Mouse (Mus musculus) embryonic facial prominence, embryonic 15.5 days (tissue): ENCODE measurements around the gene Olfr1000. TPM values are rescaled to one million over a fixed set of nuclear protein-coding genes. Genes with fewer than 3 reads are reported as not detected.
"Not testable (repeated sequence)": the region's sequence is repeated elsewhere in the genome, so short reads cannot be mapped to it uniquely, and the experiment has no call there.

Experiments
- ATAC-seq: fragments of 200-750 bp; cut with Nextera tagmentation; 2 replicates; pipeline ENCODE4 v1.8.0; 2017; ENCODE audit warnings: low read depth, moderate TSS enrichment; ENCODE audit not compliant: insufficient number of reproducible peaks, low FRiP score, low TSS enrichment
- H3K27ac ChIP-seq: fragments of 300-500 bp; sonication (generic); replicated peaks from 2 replicates; pipeline ENCODE4 v1.5.1; 2015; ENCODE audit warnings: mild to moderate bottlenecking, inconsistent platforms
- H3K27me3 ChIP-seq: fragments of 300-500 bp; sonication (generic); 2 replicates; pipeline ENCODE4 v1.6.1; 2015; ENCODE audit warnings: inconsistent platforms
- H3K36me3 ChIP-seq: fragments of 300-500 bp; sonication (generic); 2 replicates; pipeline ENCODE4 v1.6.1; 2015; ENCODE audit warnings: mild to moderate bottlenecking, inconsistent platforms
- H3K4me1 ChIP-seq: fragments of 300-500 bp; sonication (generic); 2 replicates; pipeline ENCODE4 v1.6.1; 2015; ENCODE audit warnings: inconsistent platforms
- H3K4me2 ChIP-seq: fragments of 300-500 bp; sonication (generic); replicated peaks from 2 replicates; pipeline ENCODE4 v1.6.1; 2015; ENCODE audit warnings: mild to moderate bottlenecking, inconsistent platforms
- H3K4me3 ChIP-seq: fragments of 300-500 bp; sonication (generic); replicated peaks from 2 replicates; pipeline ENCODE4 v1.5.1; 2015; ENCODE audit warnings: mild to moderate bottlenecking, inconsistent platforms
- H3K9ac ChIP-seq: fragments of 300-500 bp; sonication (generic); 2 replicates; pipeline ENCODE4 v1.6.1; 2015; ENCODE audit warnings: inconsistent platforms
- H3K9me3 ChIP-seq: fragments of 300-500 bp; sonication (generic); replicated peaks from 2 replicates; pipeline ENCODE4 v1.6.1; 2016; ENCODE audit warnings: inconsistent platforms
- WGBS: fragments of 180-500 bp; shearing (Covaris S2); methylation state at CpG from one replicate; pipeline ENCODE4 v1.1.7; 2015; 5-methylcytosine and 5-hydroxymethylcytosine counted together
- polyA plus RNA-seq: library from polyadenylated mRNA; unstranded; fragments of >200 nt; fragmentation: Nextera tagmentation; extraction: Ambion mirVana; gene quantifications from 2 replicates; pipeline ENCODE4 v1.2.1, GENCODE M21; 2015

Gene Olfr1000
- polyA plus RNA-seq = not detected in 2 replicates

DNA sequence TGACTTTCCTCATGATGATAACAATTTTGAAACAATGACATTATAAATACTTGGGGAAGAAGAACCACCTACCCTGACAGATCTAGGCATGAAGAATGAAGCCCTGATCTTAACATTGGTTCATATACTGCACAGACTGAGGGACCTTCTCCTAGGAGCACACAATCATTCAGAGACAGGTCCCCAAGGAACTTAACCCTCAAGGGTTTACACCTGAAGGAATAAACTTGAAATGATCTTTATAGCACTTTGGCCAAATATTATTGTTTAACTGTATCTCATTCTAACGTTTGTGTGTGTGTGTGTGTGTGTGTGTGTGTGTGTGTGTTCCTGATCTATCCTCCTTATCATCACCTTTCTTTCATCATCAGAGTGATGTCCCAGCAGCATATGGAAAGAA is at the start of gene Olfr1000:
Gene Olfr1000, minus strand, starts transcription at position 101 of the 400 bp plus-strand sequence.
- no peak within 1 kb of the TSS for H3K4me2 ChIP-seq
- no peak for ATAC-seq
- H3K27ac ChIP-seq = no peak within 1 kb of the TSS
- H3K27me3 ChIP-seq = no peaks in the 10 kb centered on the region
- no peaks in the 10 kb centered on the region for H3K9me3 ChIP-seq
- 68% methylated on average over 1 of the region's 1 CpGs for WGBS
- no peaks in the 10 kb centered on the region for H3K36me3 ChIP-seq
- no peak within 1 kb of the TSS for H3K9ac ChIP-seq
- no peak within 1 kb of the TSS for H3K4me3 ChIP-seq
- no peaks in the 10 kb centered on the region for H3K4me1 ChIP-seq

DNA sequence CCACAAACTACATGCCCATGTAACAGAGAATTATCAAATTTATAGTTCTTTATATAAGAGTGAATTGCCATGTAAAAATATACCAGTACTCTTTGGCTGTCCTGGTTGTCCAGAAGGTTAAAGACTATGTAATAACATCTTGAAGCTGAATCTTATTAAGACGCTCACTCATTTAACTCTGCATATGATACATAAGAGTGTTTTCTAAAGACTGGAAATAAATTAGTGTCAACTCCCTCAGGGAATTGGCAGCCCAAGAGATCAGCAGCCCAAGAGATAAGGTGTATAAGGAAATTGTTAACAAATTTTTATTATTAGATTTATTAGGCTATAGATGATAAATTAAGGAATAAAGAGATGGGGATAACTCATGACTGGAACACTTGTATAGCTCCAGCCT is 38.9 kb upstream of the Olfr1000 start, which contains the start of gene Olfr1002:
Gene Olfr1002, minus strand, starts transcription at position 101 of the 400 bp plus-strand sequence.
- no peak for ATAC-seq
- Histone ChIP-seq H3K27me3 (no peaks in the 10 kb centered on the region), H3K9ac (no peak within 1 kb of the TSS), H3K9me3 (no peaks in the 10 kb centered on the region), H3K4me3 (no peak within 1 kb of the TSS), H3K36me3 (no peaks in the 10 kb centered on the region), H3K27ac (no peak within 1 kb of the TSS), H3K4me1 (no peaks in the 10 kb centered on the region), H3K4me2 (no peak within 1 kb of the TSS)
- WGBS = 90% methylated on average over 1 of the region's 1 CpGs

DNA sequence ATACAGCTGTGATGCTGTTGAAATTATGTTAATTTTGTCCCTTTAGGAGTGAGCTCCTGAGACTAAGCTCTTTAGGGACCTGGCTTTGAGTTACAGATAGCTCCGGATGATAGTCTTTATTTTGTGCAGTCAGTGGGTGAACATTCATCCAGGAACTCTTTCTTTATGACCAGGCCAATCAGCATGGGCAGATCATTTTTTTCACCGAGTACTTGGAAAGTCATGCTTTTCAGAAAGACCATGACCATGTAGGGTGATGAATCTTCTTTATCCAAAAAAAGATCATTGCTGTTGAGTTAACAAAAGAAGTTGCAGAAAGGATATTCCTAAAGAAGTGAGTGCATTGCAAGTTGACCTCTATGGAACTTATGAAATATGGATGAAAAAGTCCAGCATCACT is 23.1 kb downstream of the Olfr1000 start, which contains the start of gene Olfr998:
Gene Olfr998, plus strand, starts transcription at position 301 of the 400 bp plus-strand sequence.
- H3K9me3 ChIP-seq, H3K27me3 ChIP-seq, ATAC-seq, H3K27ac ChIP-seq, H3K4me3 ChIP-seq, H3K4me2 ChIP-seq, H3K4me1 ChIP-seq, H3K36me3 ChIP-seq, H3K9ac ChIP-seq: not testable (repeated sequence)
- WGBS = 80% methylated on average over 2 of the region's 2 CpGs

DNA sequence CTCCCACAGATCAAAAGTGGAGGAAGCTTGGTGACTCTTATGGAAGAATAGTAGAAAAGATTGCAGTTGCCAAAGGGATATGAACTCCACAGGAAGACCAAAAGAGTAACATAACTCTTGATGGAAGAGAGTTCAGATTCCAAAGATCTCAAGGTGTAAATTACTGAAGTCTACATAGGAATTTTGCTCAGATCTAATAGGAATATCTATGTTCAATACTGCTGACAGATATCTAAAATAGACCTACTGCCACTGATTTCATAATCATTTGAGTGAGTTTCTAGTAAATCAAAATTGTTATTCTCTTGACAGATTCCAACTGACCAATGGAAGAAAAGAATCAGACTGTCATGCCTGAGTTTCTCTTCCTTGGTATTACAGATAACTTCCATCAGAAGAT is 32.8 kb downstream of the Olfr1000 start, which contains the start of gene Olfr996:
Gene Olfr996, plus strand, starts transcription at position 301 of the 400 bp plus-strand sequence.
- H3K36me3 ChIP-seq = no peaks in the 10 kb centered on the region
- H3K27me3 ChIP-seq = no peaks in the 10 kb centered on the region
- no peak for ATAC-seq

DNA sequence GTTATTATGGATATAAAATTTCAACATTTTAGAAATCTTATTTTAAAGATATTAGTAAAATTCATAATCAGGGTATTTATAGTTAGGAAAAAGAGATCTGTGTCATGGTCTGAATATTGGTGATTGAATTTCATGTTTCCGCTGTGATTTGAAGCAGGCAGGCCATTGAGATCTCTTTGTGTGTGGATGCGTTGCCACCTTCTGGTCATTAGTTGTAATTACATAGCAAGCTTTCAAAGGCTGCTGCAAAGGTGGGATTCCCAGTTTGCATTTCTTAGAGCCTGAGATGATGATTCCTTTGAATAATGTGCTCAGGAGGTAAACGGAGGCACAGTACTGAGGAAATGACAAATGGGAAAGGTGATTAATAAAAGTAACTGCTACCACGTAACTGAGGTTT is 50.5 kb downstream of the Olfr1000 start:
- no peak overlapping the region for H3K9ac ChIP-seq
- WGBS = 20% methylated on average over 4 of the region's 4 CpGs

More for the DNA sequence above, 32.8 kb downstream of the Olfr1000 start, which contains the start of gene Olfr996:
- Histone ChIP-seq H3K9ac (no peak within 1 kb of the TSS), H3K4me1 (no peaks in the 10 kb centered on the region), H3K9me3 (no peaks in the 10 kb centered on the region), H3K27ac (no peak within 1 kb of the TSS), H3K4me2 (no peak within 1 kb of the TSS), H3K4me3 (no peak within 1 kb of the TSS)

DNA sequence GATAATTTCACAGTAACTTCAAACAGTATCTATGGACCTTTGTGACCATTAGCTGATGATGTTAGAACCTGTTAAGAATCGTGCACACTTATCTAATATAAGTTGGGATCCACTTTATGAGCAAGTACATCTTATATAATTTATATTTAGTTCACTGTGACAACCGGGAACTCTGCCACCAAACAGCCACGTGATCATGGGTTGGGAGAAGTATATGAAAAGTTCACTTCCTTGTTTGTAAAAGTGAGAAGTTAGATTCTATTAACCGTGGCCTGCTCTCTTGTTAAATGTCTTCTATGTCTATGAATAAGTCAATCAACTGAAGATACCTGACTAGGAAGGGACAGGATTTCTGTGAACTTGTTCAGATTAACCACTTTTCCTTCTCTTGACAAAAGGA is 51.5 kb downstream of the Olfr1000 start:
- Histone ChIP-seq H3K4me1 (no peaks in the 10 kb centered on the region), H3K4me3 (no peak overlapping the region), H3K36me3 (no peaks in the 10 kb centered on the region), H3K9me3 (no peaks in the 10 kb centered on the region), H3K9ac (no peak overlapping the region), H3K4me2 (no peak overlapping the region), H3K27ac (no peak overlapping the region), H3K27me3 (no peaks in the 10 kb centered on the region)
- 56% methylated on average over 4 of the region's 4 CpGs for WGBS
- ATAC-seq = no peak

More for the DNA sequence above, 50.5 kb downstream of the Olfr1000 start:
- H3K27me3 ChIP-seq = no peaks in the 10 kb centered on the region
- H3K4me2 ChIP-seq = no peak overlapping the region
- ATAC-seq = no peak
- H3K36me3 ChIP-seq = no peaks in the 10 kb centered on the region
- no peak overlapping the region for H3K4me3 ChIP-seq
- no peaks in the 10 kb centered on the region for H3K4me1 ChIP-seq
- no peaks in the 10 kb centered on the region for H3K9me3 ChIP-seq
- H3K27ac ChIP-seq = no peak overlapping the region

Other genes with a start within 250 kb of the Olfr1000 start
- gene Olfr988, start 248.7 kb downstream of the Olfr1000 start, polyA plus RNA-seq = not detected in 2 replicates
- gene Olfr992, start 202.4 kb downstream of the Olfr1000 start, polyA plus RNA-seq = 0.09 TPM in 1 of 2 replicates, not detected in the other
- not detected in 2 replicates for gene Olfr993, start 197.0 kb downstream of the Olfr1000 start, polyA plus RNA-seq
- gene Olfr994, start 175.5 kb downstream of the Olfr1000 start, polyA plus RNA-seq = 0.35 TPM in 1 of 2 replicates, not detected in the other
- gene Olfr995, start 168.3 kb downstream of the Olfr1000 start, polyA plus RNA-seq = not detected in 2 replicates
- gene 4833423E24Rik, start 92.9 kb downstream of the Olfr1000 start, polyA plus RNA-seq = 10.8 and 11.9 TPM in 2 replicates
- gene Olfr996, start 32.7 kb downstream of the Olfr1000 start, polyA plus RNA-seq = not detected in 2 replicates
- gene Olfr998, start 23.0 kb downstream of the Olfr1000 start, polyA plus RNA-seq = not detected in 2 replicates
- gene Olfr1002, start 38.8 kb upstream of the Olfr1000 start, polyA plus RNA-seq = 0.11 TPM in 1 of 2 replicates, not detected in the other
- not detected in 2 replicates for gene Olfr154, start 52.6 kb upstream of the Olfr1000 start, polyA plus RNA-seq
- gene Olfr1006, start 66.9 kb upstream of the Olfr1000 start, polyA plus RNA-seq = 0.13 TPM in 1 of 2 replicates, not detected in the other
- gene Olfr1008, start 77.5 kb upstream of the Olfr1000 start, polyA plus RNA-seq = not detected in 2 replicates
- gene Olfr1009, start 103.5 kb upstream of the Olfr1000 start, polyA plus RNA-seq = not detected in 2 replicates
- 0.25 TPM in 1 of 2 replicates, not detected in the other for gene Olfr1012, start 150.9 kb upstream of the Olfr1000 start, polyA plus RNA-seq
- gene Olfr1013, start 155.2 kb upstream of the Olfr1000 start, polyA plus RNA-seq = 0.12 TPM in 1 of 2 replicates, not detected in the other
- not detected in 2 replicates for gene Olfr1014, start 160.8 kb upstream of the Olfr1000 start, polyA plus RNA-seq
- 0.07 and 0.47 TPM in 2 replicates for gene Olfr1015, start 170.1 kb upstream of the Olfr1000 start, polyA plus RNA-seq
- 0.23 TPM in 1 of 2 replicates, not detected in the other for gene Olfr1016, start 190.6 kb upstream of the Olfr1000 start, polyA plus RNA-seq
- gene Olfr1018, start 206.6 kb upstream of the Olfr1000 start, polyA plus RNA-seq = not detected in 2 replicates
- not detected in 2 replicates for gene Olfr1019, start 233.6 kb upstream of the Olfr1000 start, polyA plus RNA-seq
- not detected in 2 replicates for gene Olfr1020, start 235.1 kb upstream of the Olfr1000 start, polyA plus RNA-seq